Mouse (Mus musculus): ENCODE data around the gene Lrrc66. TPM values are rescaled to one million over a fixed set of nuclear protein-coding genes. Genes with fewer than 3 reads are reported as not detected.
"Not testable (repeated sequence)": the region's sequence is repeated elsewhere in the genome, so short reads cannot be mapped to it uniquely, and the experiment has no call there.

Gene Lrrc66
- polyA plus RNA-seq, 1 experiment from 2014 or later = 2.6 TPM

DNA sequence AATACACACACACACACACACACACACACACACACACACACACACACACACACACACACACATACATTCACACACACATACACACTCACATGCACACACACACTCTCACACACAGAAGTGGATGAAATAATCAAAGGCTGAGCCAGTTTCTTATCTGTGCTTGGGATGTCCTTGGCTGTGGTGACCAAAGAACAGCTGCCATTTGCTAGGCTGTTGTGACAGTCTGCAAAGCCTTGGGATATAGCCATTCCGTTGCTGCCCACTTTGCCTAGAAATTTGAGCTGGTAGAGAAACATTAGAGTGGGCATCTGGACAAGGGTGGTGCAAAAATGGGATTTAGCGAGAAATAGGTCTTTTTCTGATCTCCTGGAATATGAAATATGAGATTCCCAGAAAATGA, 32.3 kb downstream of the Lrrc66 start:
- H3K9ac ChIP-seq (ENCODE audit: low read length) = no peak overlapping the region

GRCm38 (mm10) chr5:73598943-73599695, 33.2 kb downstream of the Lrrc66 start:
- WGBS = 76% methylated on average over 5 of the region's 5 CpGs
- ATAC-seq (ENCODE audit: insufficient read depth, low FRiP score) = no peak
- Histone ChIP-seq H3K9me3 (replicated peaks; ENCODE audit: control insufficient read depth, low read length) (no peaks in the 10 kb centered on the region), H3K9ac (ENCODE audit: low read length) (no peak overlapping the region), H3K4me2 (ENCODE audit: low read depth, low read length) (no peak overlapping the region), H3K36me3 (ENCODE audit: control insufficient read depth, insufficient read depth, low read length) (no peaks in the 10 kb centered on the region), H3K27me3 (ENCODE audit: control insufficient read depth, insufficient read depth, low read length) (no peaks in the 10 kb centered on the region), H3K4me1 (ENCODE audit: control insufficient read depth, insufficient read depth, low read length) (no peaks in the 10 kb centered on the region), H3K4me3 (replicated peaks; ENCODE audit: low read length) (no peak overlapping the region), H3K27ac (ENCODE audit: low read length) (no peak overlapping the region)

More for the DNA sequence above, 32.3 kb downstream of the Lrrc66 start:
- H3K27me3 ChIP-seq (ENCODE audit: control insufficient read depth, insufficient read depth, low read length) = no peaks in the 10 kb centered on the region
- no peaks in the 10 kb centered on the region for H3K4me1 ChIP-seq (ENCODE audit: control insufficient read depth, insufficient read depth, low read length)
- H3K9me3 ChIP-seq (replicated peaks; ENCODE audit: control insufficient read depth, low read length) = no peaks in the 10 kb centered on the region
- 74% methylated on average over 2 of the region's 2 CpGs for WGBS
- H3K27ac ChIP-seq (ENCODE audit: low read length) = no peak overlapping the region
- no peak overlapping the region for H3K4me2 ChIP-seq (ENCODE audit: low read depth, low read length)
- no peaks in the 10 kb centered on the region for H3K36me3 ChIP-seq (ENCODE audit: control insufficient read depth, insufficient read depth, low read length)
- no peak overlapping the region for H3K4me3 ChIP-seq (replicated peaks; ENCODE audit: low read length)
- no peak for ATAC-seq (ENCODE audit: insufficient read depth, low FRiP score)

GRCm38 (mm10) chr5:73587119-73587518, 45.2 kb downstream of the Lrrc66 start:
- 56% methylated on average over 3 of the region's 3 CpGs for WGBS
- Histone ChIP-seq H3K4me3 (replicated peaks; ENCODE audit: low read length) (no peak overlapping the region), H3K4me1 (ENCODE audit: control insufficient read depth, insufficient read depth, low read length) (peaks cover 3% of the 10 kb centered on the region; the same call in 1 of the 2 replicates), H3K27ac (ENCODE audit: low read length) (no peak overlapping the region), H3K9me3 (replicated peaks; ENCODE audit: control insufficient read depth, low read length) (no peaks in the 10 kb centered on the region), H3K36me3 (ENCODE audit: control insufficient read depth, insufficient read depth, low read length) (no peaks in the 10 kb centered on the region), H3K27me3 (ENCODE audit: control insufficient read depth, insufficient read depth, low read length) (no peaks in the 10 kb centered on the region), H3K4me2 (ENCODE audit: low read depth, low read length) (no peak overlapping the region), H3K9ac (ENCODE audit: low read length) (no peak overlapping the region)
- ATAC-seq (ENCODE audit: insufficient read depth, low FRiP score) = no peak

- no peak for ATAC-seq (ENCODE audit: insufficient read depth, low FRiP score)
- Histone ChIP-seq H3K9ac (ENCODE audit: low read length) (no peak overlapping the region), H3K27ac (ENCODE audit: low read length) (no peak overlapping the region), H3K4me3 (replicated peaks; ENCODE audit: low read length) (no peak overlapping the region), H3K4me2 (ENCODE audit: low read depth, low read length) (no peak overlapping the region), H3K4me1 (ENCODE audit: control insufficient read depth, insufficient read depth, low read length) (peaks cover 3% of the 10 kb centered on the region; the same call in 1 of the 2 replicates), H3K36me3 (ENCODE audit: control insufficient read depth, insufficient read depth, low read length) (no peaks in the 10 kb centered on the region), H3K27me3 (ENCODE audit: control insufficient read depth, insufficient read depth, low read length) (no peaks in the 10 kb centered on the region), H3K9me3 (replicated peaks; ENCODE audit: control insufficient read depth, low read length) (no peaks in the 10 kb centered on the region)
- WGBS = 53% methylated on average over 4 of the region's 4 CpGs
Observed at GRCm38 (mm10) chr5:73586597-73586996, 45.7 kb downstream of the Lrrc66 start.

DNA sequence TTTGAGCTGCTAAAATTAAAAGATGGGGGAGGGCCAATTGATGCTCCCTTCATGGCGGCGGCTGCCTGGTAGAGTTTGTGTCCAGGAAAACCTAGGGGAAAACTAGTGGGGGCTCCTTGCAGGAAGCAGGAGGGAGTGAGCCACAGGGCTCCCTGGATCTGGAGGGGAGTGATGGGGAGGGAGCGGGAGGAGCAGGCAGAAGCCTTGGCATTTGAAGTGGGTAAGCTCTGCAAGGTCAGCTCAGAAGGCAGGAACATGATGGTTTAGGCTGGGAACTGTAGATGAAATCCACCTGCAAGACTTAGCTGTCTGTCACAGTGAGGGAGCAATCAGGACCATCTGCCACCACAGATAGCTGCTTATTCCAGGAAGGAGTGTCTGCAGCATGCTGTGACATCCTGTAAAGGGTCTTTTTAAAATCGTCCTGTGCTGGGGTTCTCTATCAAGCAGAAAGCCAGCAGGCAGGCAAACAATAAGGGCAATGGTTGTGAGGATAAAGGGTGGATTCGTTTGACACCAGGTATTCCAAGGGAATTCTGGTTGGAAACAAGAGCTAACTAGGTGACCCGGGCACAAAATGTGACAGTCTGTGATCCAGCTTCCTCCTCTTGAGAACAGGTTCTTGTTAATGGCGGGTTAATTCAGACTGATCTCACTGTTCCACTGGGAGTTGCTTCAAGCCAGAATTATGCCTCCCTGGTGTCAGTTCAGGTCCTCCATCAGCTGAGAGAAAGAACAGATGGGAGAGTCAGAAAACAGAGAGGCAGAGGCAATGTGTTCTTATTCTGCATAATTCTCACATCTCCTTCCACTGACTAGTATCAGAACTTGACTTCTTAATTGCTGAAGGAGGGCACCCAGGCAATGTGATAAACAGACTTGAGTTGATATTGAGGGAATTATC, 46.9 kb downstream of the Lrrc66 start:
- H3K27ac ChIP-seq (ENCODE audit: low read length) = no peak overlapping the region
- no peak overlapping the region for H3K4me3 ChIP-seq (replicated peaks; ENCODE audit: low read length)
- no peak overlapping the region for H3K9ac ChIP-seq (ENCODE audit: low read length)
- WGBS = 38% methylated on average over 7 of the region's 7 CpGs
- H3K4me2 ChIP-seq (ENCODE audit: low read depth, low read length) = no peak overlapping the region
- H3K9me3 ChIP-seq (replicated peaks; ENCODE audit: control insufficient read depth, low read length) = no peaks in the 10 kb centered on the region
- H3K36me3 ChIP-seq (ENCODE audit: control insufficient read depth, insufficient read depth, low read length) = no peaks in the 10 kb centered on the region
- H3K27me3 ChIP-seq (ENCODE audit: control insufficient read depth, insufficient read depth, low read length) = no peaks in the 10 kb centered on the region
- peaks cover 3% of the 10 kb centered on the region; the same call in 1 of the 2 replicates for H3K4me1 ChIP-seq (ENCODE audit: control insufficient read depth, insufficient read depth, low read length)
- ATAC-seq (ENCODE audit: insufficient read depth, low FRiP score) = no peak

DNA sequence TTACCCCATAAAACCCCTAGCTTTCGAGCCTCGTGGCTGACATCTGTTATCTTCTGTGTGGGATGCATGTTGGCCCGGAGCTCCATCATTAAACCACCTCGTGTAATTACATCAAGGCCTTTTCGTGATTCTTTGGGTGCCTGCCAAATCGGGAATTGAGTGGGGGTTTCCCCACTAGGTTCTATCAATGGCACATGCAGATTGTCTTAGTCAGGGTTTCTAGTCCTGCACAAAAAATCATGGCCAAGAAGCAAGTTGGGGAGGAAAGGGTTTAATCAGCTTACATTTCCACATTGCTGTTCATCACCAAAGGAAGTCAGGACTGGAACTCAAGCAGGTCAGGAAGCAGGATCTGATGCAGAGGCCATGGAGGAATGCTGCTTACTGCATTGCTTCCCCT, 48.3 kb downstream of the Lrrc66 start:
- not testable (repeated sequence) for H3K36me3 ChIP-seq (ENCODE audit: control insufficient read depth, insufficient read depth, low read length); H3K9me3 ChIP-seq (replicated peaks; ENCODE audit: control insufficient read depth, low read length); ATAC-seq (ENCODE audit: insufficient read depth, low FRiP score); H3K27me3 ChIP-seq (ENCODE audit: control insufficient read depth, insufficient read depth, low read length); H3K4me3 ChIP-seq (replicated peaks; ENCODE audit: low read length); H3K4me2 ChIP-seq (ENCODE audit: low read depth, low read length); H3K27ac ChIP-seq (ENCODE audit: low read length); H3K4me1 ChIP-seq (ENCODE audit: control insufficient read depth, insufficient read depth, low read length); H3K9ac ChIP-seq (ENCODE audit: low read length)
- 75% methylated on average over 6 of the region's 6 CpGs for WGBS

DNA sequence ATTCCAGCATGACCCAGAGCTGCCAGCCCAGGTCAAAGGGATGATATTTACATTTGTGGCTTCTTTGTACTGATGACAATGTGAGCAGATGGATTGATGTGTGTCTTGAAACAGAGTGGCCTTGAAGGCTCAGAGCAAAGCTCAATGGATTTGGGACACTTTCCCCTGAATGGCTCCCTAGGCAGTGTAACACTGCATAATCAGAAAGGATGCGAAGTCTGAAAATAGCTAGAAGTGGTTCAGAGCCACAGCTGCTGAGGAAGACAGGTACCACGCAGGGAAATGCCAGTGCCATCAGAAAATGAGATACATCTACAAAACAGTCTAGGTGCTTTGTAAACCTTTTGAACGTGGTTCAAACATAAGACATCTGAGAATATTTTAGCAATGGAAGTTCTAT, 54.2 kb downstream of the Lrrc66 start:
- H3K4me1 ChIP-seq (ENCODE audit: control insufficient read depth, insufficient read depth, low read length) = no peaks in the 10 kb centered on the region
- H3K27me3 ChIP-seq (ENCODE audit: control insufficient read depth, insufficient read depth, low read length) = no peaks in the 10 kb centered on the region
- H3K27ac ChIP-seq (ENCODE audit: low read length) = no peak overlapping the region
- no peaks in the 10 kb centered on the region for H3K9me3 ChIP-seq (replicated peaks; ENCODE audit: control insufficient read depth, low read length)
- H3K9ac ChIP-seq (ENCODE audit: low read length) = no peak overlapping the region
- H3K4me3 ChIP-seq (replicated peaks; ENCODE audit: low read length) = no peak overlapping the region
- whole genome bisulfite sequencing = 75% methylated on average over 3 of the region's 3 CpGs
- no peak for ATAC-seq (ENCODE audit: insufficient read depth, low FRiP score)
- H3K36me3 ChIP-seq (ENCODE audit: control insufficient read depth, insufficient read depth, low read length) = no peaks in the 10 kb centered on the region
- H3K4me2 ChIP-seq (ENCODE audit: low read depth, low read length) = no peak overlapping the region

DNA sequence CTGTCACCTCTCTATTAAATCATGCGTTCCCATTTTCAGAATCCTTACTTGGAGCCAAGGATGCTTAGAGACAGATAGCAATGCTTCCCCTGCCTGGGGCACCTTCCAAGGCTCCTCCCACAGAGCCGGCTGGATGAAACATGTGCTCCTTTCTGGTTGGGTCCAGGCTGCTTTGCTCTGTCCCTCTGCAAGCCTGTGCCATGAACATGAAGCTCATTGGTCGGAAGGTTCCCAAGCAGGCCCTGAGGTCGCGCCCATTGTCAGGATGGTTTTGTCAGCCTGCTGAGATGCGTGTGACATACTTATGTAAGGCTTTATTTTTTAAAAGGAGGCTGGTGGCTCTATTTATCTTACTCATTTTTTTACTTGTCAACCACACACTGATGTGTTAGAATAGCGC, 55.6 kb downstream of the Lrrc66 start:
- Histone ChIP-seq H3K9me3 (replicated peaks; ENCODE audit: control insufficient read depth, low read length) (no peaks in the 10 kb centered on the region), H3K4me3 (replicated peaks; ENCODE audit: low read length) (no peak overlapping the region), H3K9ac (ENCODE audit: low read length) (no peak overlapping the region), H3K27ac (ENCODE audit: low read length) (no peak overlapping the region), H3K4me2 (ENCODE audit: low read depth, low read length) (no peak overlapping the region), H3K4me1 (ENCODE audit: control insufficient read depth, insufficient read depth, low read length) (no peaks in the 10 kb centered on the region), H3K27me3 (ENCODE audit: control insufficient read depth, insufficient read depth, low read length) (no peaks in the 10 kb centered on the region), H3K36me3 (ENCODE audit: control insufficient read depth, insufficient read depth, low read length) (no peaks in the 10 kb centered on the region)
- ATAC-seq (ENCODE audit: insufficient read depth, low FRiP score) = no peak
- WGBS = 56% methylated on average over 7 of the region's 7 CpGs

- ATAC-seq (ENCODE audit: insufficient read depth, low FRiP score) = no peak
- H3K4me2 ChIP-seq (ENCODE audit: low read depth, low read length) = no peak overlapping the region
- WGBS = 90% methylated on average over 4 of the region's 4 CpGs
- H3K9me3 ChIP-seq (replicated peaks; ENCODE audit: control insufficient read depth, low read length) = no peaks in the 10 kb centered on the region
- H3K9ac ChIP-seq (ENCODE audit: low read length) = no peak overlapping the region
- no peaks in the 10 kb centered on the region for H3K4me1 ChIP-seq (ENCODE audit: control insufficient read depth, insufficient read depth, low read length)
- H3K27me3 ChIP-seq (ENCODE audit: control insufficient read depth, insufficient read depth, low read length) = no peaks in the 10 kb centered on the region
- no peaks in the 10 kb centered on the region for H3K36me3 ChIP-seq (ENCODE audit: control insufficient read depth, insufficient read depth, low read length)
- no peak overlapping the region for H3K4me3 ChIP-seq (replicated peaks; ENCODE audit: low read length)
- H3K27ac ChIP-seq (ENCODE audit: low read length) = no peak overlapping the region
Observed at GRCm38 (mm10) chr5:73574616-73575015, 57.7 kb downstream of the Lrrc66 start.
